Mouse (Mus musculus) midbrain, embryonic 10.5 days (tissue): ENCODE results near the gene Slc39a8. TPM values are rescaled to one million over a fixed set of nuclear protein-coding genes. Genes with fewer than 3 reads are reported as not detected.

Experiments used
- polyA plus RNA-seq: library from polyadenylated mRNA; unstranded; fragments of >200 nt; fragmentation: Nextera tagmentation; extraction: Ambion mirVana; gene quantifications from 2 replicates; pipeline ENCODE4 v1.2.1, GENCODE M21; 2016

The Slc39a8 gene
- polyA plus RNA-seq, 1 experiment from 2014 or later: 22.7 TPM

Other genes starting within 250 kb of the Slc39a8 start
- 9.0 and 10.6 TPM in 2 replicates for gene Nfkb1, start 133.7 kb upstream of the Slc39a8 start, polyA plus RNA-seq